Mouse (Mus musculus) thymus, adult 2 months (tissue): ENCODE results near the gene Olfr111. TPM values are rescaled to one million over a fixed set of nuclear protein-coding genes. Genes with fewer than 3 reads are reported as not detected.

Experiments
- DNase-seq: peaks from one replicate; pipeline ENCODE4 v3.0.0; 2021
- H3K27ac ChIP-seq: fragments of 200-500 bp; 2 replicates; pipeline ENCODE4 v1.5.1; 2012; ENCODE audit warnings: low read length, control low read depth; ENCODE audit not compliant: control insufficient read depth, insufficient read depth
- H3K27me3 ChIP-seq: fragments of 200-500 bp; 2 replicates; pipeline ENCODE4 v1.6.1; 2012; ENCODE audit warnings: mild to moderate bottlenecking, low read length, moderate library complexity, mixed read lengths; ENCODE audit not compliant: control insufficient read depth, insufficient read depth
- H3K36me3 ChIP-seq: fragments of 200-500 bp; 2 replicates; pipeline ENCODE4 v1.6.1; 2012; ENCODE audit warnings: mild to moderate bottlenecking, low read length, moderate library complexity; ENCODE audit not compliant: control insufficient read depth, insufficient read depth
- H3K4me1 ChIP-seq: fragments of 200-500 bp; replicated peaks from 2 replicates; pipeline ENCODE4 v1.6.1; 2012; ENCODE audit warnings: low read length; ENCODE audit not compliant: control insufficient read depth, insufficient read depth
- H3K4me3 ChIP-seq: fragments of 200-500 bp; 2 replicates; pipeline ENCODE4 v1.5.1; 2012; ENCODE audit warnings: mild to moderate bottlenecking, low read length, control low read depth, moderate library complexity; ENCODE audit not compliant: control insufficient read depth, insufficient read depth
- CTCF ChIP-seq: fragments of 200-500 bp; IDR thresholded peaks from 2 replicates; pipeline ENCODE4 v1.5.1; 2012; ENCODE audit warnings: mild to moderate bottlenecking, control low read depth, low read length, moderate library complexity, borderline replicate concordance; ENCODE audit not compliant: control insufficient read depth, poor library complexity, insufficient read depth; ENCODE audit errors: extremely low read depth
- POLR2A ChIP-seq: fragments of 200-500 bp; IDR thresholded peaks from 2 replicates; pipeline ENCODE4 v1.6.1; 2012; ENCODE audit warnings: mild to moderate bottlenecking, low read length, control low read depth, moderate library complexity; ENCODE audit not compliant: control insufficient read depth, poor library complexity, insufficient read depth; ENCODE audit errors: extremely low read depth
- WGBS: fragments of 180-500 bp; shearing (Covaris S2); methylation state at CpG from one replicate; pipeline ENCODE4 v1.1.7; 2018; 5-methylcytosine and 5-hydroxymethylcytosine counted together
- polyA plus RNA-seq: library from polyadenylated mRNA; depleted of rRNA; stranded (reverse); fragments of >200 nt; gene quantifications from 2 replicates; pipeline ENCODE4 v1.2.3, GENCODE M21; 2012; rRNA removed

The Olfr111 gene
- polyA plus RNA-seq, 1 experiment = 3.4 TPM

DNA sequence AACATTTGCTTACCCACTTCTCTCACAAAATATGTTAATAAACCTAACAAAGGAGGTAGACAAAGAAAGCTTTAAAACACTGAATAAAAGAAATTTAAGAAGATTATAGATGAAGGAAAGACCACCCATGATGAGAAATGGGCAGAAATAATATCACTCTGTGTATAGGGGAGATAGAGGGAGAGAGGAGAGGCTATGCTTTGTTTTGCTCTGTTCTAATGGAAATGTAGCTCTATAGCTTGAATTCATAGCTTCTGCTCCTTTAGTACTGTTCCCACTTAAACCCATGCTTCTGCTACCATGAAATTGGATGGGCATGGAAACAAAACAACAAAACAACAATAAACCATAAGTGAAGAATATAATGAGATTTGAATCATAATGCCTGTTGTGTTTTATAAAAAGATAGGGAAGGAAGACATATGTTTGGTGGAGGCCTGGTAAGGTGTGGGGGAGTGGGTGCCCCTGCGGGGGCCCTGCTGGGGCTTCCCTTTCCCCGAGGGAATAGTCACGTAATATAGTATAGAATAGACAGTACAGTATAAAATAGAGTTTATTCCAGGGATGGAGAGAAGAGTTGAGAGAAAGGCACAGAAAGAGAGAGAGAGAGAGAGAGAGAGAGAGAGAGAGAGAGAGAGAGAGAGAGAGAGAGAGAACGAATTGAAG, 33.8 kb downstream of the Olfr111 start:
- Histone ChIP-seq H3K27ac (no peak overlapping the region), H3K4me1 (no peaks in the 10 kb centered on the region), H3K36me3 (no peaks in the 10 kb centered on the region), H3K27me3 (no peaks in the 10 kb centered on the region), H3K4me3 (no peak overlapping the region)
- no peak for TF ChIP-seq POLR2A
- no peak for TF ChIP-seq CTCF
- DNase-seq = no peak
- 86% methylated on average over 4 of the region's 4 CpGs for WGBS

GRCm38 (mm10) chr17:37543800-37544435, 36.1 kb downstream of the Olfr111 start:
- no peaks in the 10 kb centered on the region for H3K27me3 ChIP-seq
- TF ChIP-seq CTCF = no peak
- no peak for TF ChIP-seq POLR2A
- no peak for DNase-seq
- 77% methylated on average over 3 of the region's 3 CpGs for WGBS
- H3K4me3 ChIP-seq = no peak overlapping the region
- no peaks in the 10 kb centered on the region for H3K4me1 ChIP-seq
- no peaks in the 10 kb centered on the region for H3K36me3 ChIP-seq
- H3K27ac ChIP-seq = no peak overlapping the region

DNA sequence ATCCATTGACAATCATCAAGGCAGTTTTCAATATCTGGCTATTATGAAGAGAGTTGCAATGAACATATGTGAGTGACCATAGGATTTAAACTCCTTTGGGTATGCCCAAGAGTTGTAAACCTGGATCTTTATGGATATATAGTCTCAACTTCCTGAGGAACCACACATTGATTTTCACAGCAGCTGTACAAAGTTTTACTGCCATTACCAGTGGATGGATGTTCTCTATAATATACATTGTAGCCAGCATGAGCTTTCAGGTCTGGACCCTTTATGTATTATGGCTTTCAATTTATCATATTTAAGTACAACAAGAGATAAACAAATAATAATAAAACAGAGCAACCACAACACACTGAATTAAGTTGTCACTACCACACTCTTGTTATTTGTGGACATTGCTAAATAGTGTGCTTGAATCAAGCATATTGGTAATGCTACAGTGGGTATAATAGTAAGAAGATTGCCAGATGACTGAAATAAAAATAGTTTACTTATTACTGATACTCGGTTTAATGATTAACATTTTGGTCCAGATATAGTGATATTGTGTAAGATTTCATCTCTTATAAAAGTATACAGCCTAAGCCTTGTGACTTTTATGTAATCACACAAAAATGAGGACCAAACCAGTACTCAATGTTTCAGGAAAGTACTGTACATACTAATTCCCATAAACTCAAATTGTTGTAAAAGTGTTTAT, 51.2 kb downstream of the Olfr111 start:
- WGBS = 54% methylated on average over 1 of the region's 1 CpGs
- no peaks in the 10 kb centered on the region for H3K4me1 ChIP-seq

GRCm38 (mm10) chr17:37569351-37569750, 61.5 kb downstream of the Olfr111 start, which contains the start of gene Olfr112:
Gene Olfr112, minus strand, starts transcription at chr17:37569451.
- no peaks in the 10 kb centered on the region for H3K36me3 ChIP-seq
- no peaks in the 10 kb centered on the region for H3K27me3 ChIP-seq
- H3K4me3 ChIP-seq = no peak within 1 kb of the TSS
- no peak for TF ChIP-seq CTCF
- no peak for TF ChIP-seq POLR2A
- H3K27ac ChIP-seq = no peak within 1 kb of the TSS
- DNase-seq = no peak
- H3K4me1 ChIP-seq = no peaks in the 10 kb centered on the region

More for the DNA sequence above, 51.2 kb downstream of the Olfr111 start:
- no peak overlapping the region for H3K4me3 ChIP-seq
- no peaks in the 10 kb centered on the region for H3K36me3 ChIP-seq
- TF ChIP-seq CTCF = no peak
- no peak for TF ChIP-seq POLR2A
- H3K27ac ChIP-seq = no peak overlapping the region
- H3K27me3 ChIP-seq = no peaks in the 10 kb centered on the region
- no peak for DNase-seq

DNA sequence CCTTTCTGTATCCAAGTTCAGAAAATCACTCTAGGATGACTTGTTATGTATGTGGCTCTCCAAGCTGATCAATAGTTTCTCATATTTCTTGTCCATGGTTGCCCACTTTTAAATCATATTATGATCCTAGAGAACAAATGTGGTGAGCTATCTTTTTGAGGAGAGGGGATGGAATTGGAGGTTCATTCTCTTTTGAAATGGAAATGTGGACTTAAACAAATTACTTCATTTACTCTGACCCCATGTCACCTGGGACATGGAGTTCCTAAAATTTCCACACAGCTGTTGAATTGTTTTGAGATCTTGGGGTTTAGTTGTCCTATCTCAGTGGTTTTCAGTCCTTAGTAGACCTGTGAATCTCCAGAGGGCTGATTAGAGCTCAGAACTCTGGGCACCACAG, 69.7 kb downstream of the Olfr111 start, which contains the start of gene Olfr113:
Gene Olfr113, minus strand, starts transcription at position 101 of the 400 bp plus-strand sequence.
- Histone ChIP-seq H3K4me1 (no peaks in the 10 kb centered on the region), H3K36me3 (no peaks in the 10 kb centered on the region), H3K27ac (no peak within 1 kb of the TSS), H3K4me3 (no peak within 1 kb of the TSS), H3K27me3 (no peaks in the 10 kb centered on the region)
- DNase-seq = no peak
- no peak for TF ChIP-seq POLR2A
- TF ChIP-seq CTCF = no peak

Other genes starting within 250 kb of the Olfr111 start
- gene Olfr98, start 244.3 kb upstream of the Olfr111 start, polyA plus RNA-seq = not detected in 2 replicates
- gene H2-M3, start 237.8 kb upstream of the Olfr111 start, polyA plus RNA-seq = 24.2 and 24.3 TPM in 2 replicates
- not detected in 2 replicates for gene Olfr99, start 224.6 kb upstream of the Olfr111 start, polyA plus RNA-seq
- gene Olfr101, start 203.7 kb upstream of the Olfr111 start, polyA plus RNA-seq = not detected in 2 replicates
- gene Olfr102, start 191.0 kb upstream of the Olfr111 start, polyA plus RNA-seq = 0.19 TPM in 1 of 2 replicates, not detected in the other
- not detected in 2 replicates for gene Olfr103, start 168.3 kb upstream of the Olfr111 start, polyA plus RNA-seq
- not detected in 2 replicates for gene Olfr104-ps, start 148.4 kb upstream of the Olfr111 start, polyA plus RNA-seq
- gene Olfr105-ps, start 129.0 kb upstream of the Olfr111 start, polyA plus RNA-seq = not detected in 2 replicates
- not detected in 2 replicates for gene Olfr106-ps, start 117.6 kb upstream of the Olfr111 start, polyA plus RNA-seq
- gene Olfr107, start 108.8 kb upstream of the Olfr111 start, polyA plus RNA-seq = not detected in 2 replicates
- gene Olfr108, start 62.5 kb upstream of the Olfr111 start, polyA plus RNA-seq = not detected in 2 replicates
- not detected in 2 replicates for gene Olfr109, start 49.1 kb upstream of the Olfr111 start, polyA plus RNA-seq
- gene H2-M2, start 24.5 kb upstream of the Olfr111 start, polyA plus RNA-seq = 20.8 and 24.8 TPM in 2 replicates
- gene Olfr110, start 15.6 kb upstream of the Olfr111 start, polyA plus RNA-seq = 0.24 and 0.77 TPM in 2 replicates
- not detected in 2 replicates for gene Olfr112, start 61.4 kb downstream of the Olfr111 start, polyA plus RNA-seq
- gene Olfr113, start 69.6 kb downstream of the Olfr111 start, polyA plus RNA-seq = not detected in 2 replicates
- gene Olfr114, start 84.7 kb downstream of the Olfr111 start, polyA plus RNA-seq = not detected in 2 replicates
- gene Olfr115, start 119.1 kb downstream of the Olfr111 start, polyA plus RNA-seq = not detected in 2 replicates
- gene Olfr116, start 119.2 kb downstream of the Olfr111 start, polyA plus RNA-seq = not detected in 2 replicates
- gene Olfr117, start 155.8 kb downstream of the Olfr111 start, polyA plus RNA-seq = not detected in 2 replicates
- not detected in 2 replicates for gene Olfr118, start 159.0 kb downstream of the Olfr111 start, polyA plus RNA-seq
- not detected in 2 replicates for gene Olfr119, start 188.5 kb downstream of the Olfr111 start, polyA plus RNA-seq
- gene Olfr120, start 213.8 kb downstream of the Olfr111 start, polyA plus RNA-seq = not detected in 2 replicates
- gene Olfr121, start 240.8 kb downstream of the Olfr111 start, polyA plus RNA-seq = not detected in 2 replicates